In genomic region chr4:109574845-109575244, GRCm38 (mm10) we compare ENCODE assay signal across 35 mouse cellular contexts. TPM values are rescaled to one million over a fixed set of nuclear protein-coding genes. Genes with fewer than 3 reads are reported as not detected.
DNase-seq lines count a peak whose midpoint lies in the region; ATAC-seq and TF ChIP-seq lines count a peak whose summit lies in the region.
"Had no signal": no experiment of that assay in that cellular context is flagged by ENCODE, and none has a peak within 500 bp of the region (broad histone marks: within the 10 kb centered on the region; RNA-seq: fewer than 3 reads in every experiment).

No protein-coding gene starts in this region.

- H3K4me2 ChIP-seq in lung, embryonic 16.5 days (ENCODE audit: low read depth, low read length) = no peak overlapping the region
- no peak overlapping the region for H3K4me2 ChIP-seq in lung, postnatal 0 days (replicated peaks; ENCODE audit: low read depth, low read length)
- H3K4me2 ChIP-seq: embryonic facial prominence, embryonic 13.5 days; forebrain, embryonic 12.5 days; forebrain, embryonic 15.5 days; heart, embryonic 13.5 days; hindbrain, embryonic 14.5 days had no signal

- 52% methylated on average over 9 of the region's 9 CpGs for WGBS in lung, embryonic 16.5 days
- WGBS in lung, postnatal 0 days = 52% methylated on average over 9 of the region's 9 CpGs

- H3K4me3 ChIP-seq in lung, embryonic 16.5 days (ENCODE audit: low read length) = no peak overlapping the region
- no peak overlapping the region for H3K4me3 ChIP-seq in lung, postnatal 0 days (ENCODE audit: low read depth, low read length)
- H3K4me3 ChIP-seq: embryonic facial prominence, embryonic 10.5 days; embryonic facial prominence, embryonic 13.5 days; erythroblast, embryonic 14.5 days; forebrain, embryonic 12.5 days; forebrain, embryonic 15.5 days; heart, adult 2 months; heart, embryonic 10.5 days; heart, embryonic 13.5 days had no signal

- ATAC-seq in lung, embryonic 16.5 days (ENCODE audit: low read depth) = peak; percentile 71
- no peak for ATAC-seq in lung, postnatal 0 days
- ATAC-seq in granulocyte monocyte progenitor cell, adult 5-6 weeks (replicated peaks; ENCODE audit: poor library complexity, severe bottlenecking) = peak; percentile 30; the same call in 1 of the 2 replicates
- ATAC-seq: forebrain, embryonic 15.5 days; hindbrain, postnatal 0 days; inflammation-experienced regulatory T-cells, adult 6 months; intestine, embryonic 16.5 days had no signal

- H3K36me3 ChIP-seq in lung, embryonic 16.5 days (ENCODE audit: control insufficient read depth, insufficient read depth, low read length) = no peaks in the 10 kb centered on the region
- no peaks in the 10 kb centered on the region for H3K36me3 ChIP-seq in lung, postnatal 0 days (ENCODE audit: insufficient read depth, low read length)
- H3K36me3 ChIP-seq: embryonic facial prominence, embryonic 10.5 days; embryonic facial prominence, embryonic 13.5 days; forebrain, embryonic 12.5 days; forebrain, embryonic 15.5 days; heart, embryonic 10.5 days; heart, embryonic 13.5 days had no signal

- 0 out of 2 replicates have a peak, but pooled peaks cover 3% of the 10 kb centered on the region for H3K4me1 ChIP-seq in lung, embryonic 16.5 days (replicated peaks; ENCODE audit: control insufficient read depth, insufficient read depth, low read length)
- H3K4me1 ChIP-seq in lung, postnatal 0 days (ENCODE audit: insufficient read depth, low read depth, low read length) = no peaks in the 10 kb centered on the region
- H3K4me1 ChIP-seq: forebrain, embryonic 12.5 days; forebrain, embryonic 15.5 days; heart, embryonic 10.5 days; heart, embryonic 13.5 days had no signal

- peak; percentile 7 for DNase-seq in adrenal gland, adult 8-10 months
- no peak for DNase-seq in adrenal gland, postnatal 4 days (ENCODE audit: low spot score in 2 of 2)
- DNase-seq in lung, postnatal 0 days (ENCODE audit: low spot score) = no peak
- peak; percentile 86 for DNase-seq in adipocyte (ENCODE audit: low spot score)
- DNase-seq in thymus, postnatal 0 days (ENCODE audit: low spot score) = no peak
- DNase-seq: B cell, adult 2 months; cerebellum, adult 11 months; cerebellum, adult 2 months; cerebellum, adult 9-11 months; cerebellum, postnatal 25 days; embryo, embryonic 11 days; heart, postnatal 14 days; heart, postnatal 4 days had no signal

- TF ChIP-seq EP300 in lung, postnatal 0 days (IDR thresholded peaks at IDR 0.05) = no peak

- no peak overlapping the region for H3K9ac ChIP-seq in lung, embryonic 16.5 days (ENCODE audit: low read length)
- H3K9ac ChIP-seq in lung, postnatal 0 days (replicated peaks; ENCODE audit: low read depth) = no peak overlapping the region
- H3K9ac ChIP-seq: forebrain, embryonic 12.5 days; forebrain, embryonic 15.5 days; heart, embryonic 13.5 days; hindbrain, embryonic 14.5 days had no signal

- H3K27ac ChIP-seq in lung, embryonic 16.5 days (ENCODE audit: low read length) = no peak overlapping the region
- H3K27ac ChIP-seq in lung, postnatal 0 days (ENCODE audit: low read length) = no peak overlapping the region
- H3K27ac ChIP-seq: embryonic facial prominence, embryonic 10.5 days; embryonic facial prominence, embryonic 13.5 days; forebrain, embryonic 12.5 days; forebrain, embryonic 15.5 days; heart, adult 2 months; heart, embryonic 10.5 days; heart, embryonic 13.5 days; hindbrain, embryonic 14.5 days; hindbrain, postnatal 0 days had no signal

- no peaks in the 10 kb centered on the region for H3K27me3 ChIP-seq in lung, embryonic 16.5 days (ENCODE audit: control insufficient read depth, insufficient read depth, low read depth, low read length)
- no peaks in the 10 kb centered on the region for H3K27me3 ChIP-seq in lung, postnatal 0 days (replicated peaks; ENCODE audit: insufficient read depth, low read length)
- H3K27me3 ChIP-seq: CH12.LX; embryonic facial prominence, embryonic 13.5 days; forebrain, embryonic 12.5 days; forebrain, embryonic 15.5 days; heart, embryonic 13.5 days had no signal

- no peak for TF ChIP-seq CTCF in lung, postnatal 0 days (IDR thresholded peaks at IDR 0.05)

- H3K9me3 ChIP-seq in lung, embryonic 16.5 days (ENCODE audit: control insufficient read depth, low read length) = no peaks in the 10 kb centered on the region
- no peaks in the 10 kb centered on the region for H3K9me3 ChIP-seq in lung, postnatal 0 days (ENCODE audit: low read length)
- H3K9me3 ChIP-seq: embryonic facial prominence, embryonic 10.5 days; embryonic facial prominence, embryonic 13.5 days; forebrain, embryonic 12.5 days; forebrain, embryonic 15.5 days; heart, embryonic 10.5 days; heart, embryonic 13.5 days had no signal

RNA-seq across cellular contexts. Expression of gene 4930522H14Rik, which starts 43.7 kb away (rescaled TPM):
- total RNA-seq in adrenal gland, adult 8-10 months (2022) = not detected
- total RNA-seq in adrenal gland, postnatal 4 days (2021) = not detected
- polyA plus RNA-seq in lung, embryonic 16.5 days (2015; fragmentation: Nextera tagmentation; extraction: Ambion mirVana) = not detected in 2 replicates
- not detected in 2 replicates for polyA plus RNA-seq in lung, postnatal 0 days (2015; fragmentation: Nextera tagmentation; extraction: Ambion mirVana)
- total RNA-seq in granulocyte monocyte progenitor cell, adult 5-6 weeks (2014; fragmentation: Nextera tagmentation) = not detected in 2 replicates
- not detected in 2 replicates for total RNA-seq in granulocyte monocyte progenitor cell, adult 5-6 weeks (2017)
- not detected in 2 replicates for polyA plus RNA-seq in thymus, postnatal 0 days (2015; fragmentation: Nextera tagmentation; extraction: Ambion mirVana)
- total RNA-seq: CH12.LX; gastrocnemius, adult 8-10 months; gastrocnemius, postnatal 25 days; heart, adult 2 months; heart, postnatal 14 days; heart, postnatal 4 days; hindbrain, postnatal 0 days; MEL had no signal
- polyA plus RNA-seq: cerebellum, adult 2 months; cortical plate, adult 2 months; embryonic facial prominence, embryonic 10.5 days; embryonic facial prominence, embryonic 13.5 days; erythroblast, embryonic 14.5 days; forebrain, embryonic 12.5 days; forebrain, embryonic 15.5 days; gonadal fat pad, adult 2 months; heart, adult 2 months; heart, embryonic 10.5 days; heart, embryonic 13.5 days; heart, embryonic 16.5 days; hindbrain, embryonic 11.5 days; hindbrain, embryonic 14.5 days; hindbrain, postnatal 0 days; inflammation-experienced regulatory T-cells, adult 6 months; intestine, embryonic 16.5 days had no signal

Comparison
In these comparisons a context has a peak if more than half of its experiments do, and no peak if none do; other contexts are left out.
1. DNase-seq: peak in adrenal gland, adult 8-10 months (single experiment) and adipocyte (single experiment); none in adrenal gland, postnatal 4 days (0 of 2), lung, postnatal 0 days (single experiment) and thymus, postnatal 0 days (single experiment).